Mouse (Mus musculus): Measurements from ENCODE around the gene Ciita.
A peak's percentile ranks its signal among the peaks of the same experiment; 100 is the strongest.

The Ciita gene

DNA sequence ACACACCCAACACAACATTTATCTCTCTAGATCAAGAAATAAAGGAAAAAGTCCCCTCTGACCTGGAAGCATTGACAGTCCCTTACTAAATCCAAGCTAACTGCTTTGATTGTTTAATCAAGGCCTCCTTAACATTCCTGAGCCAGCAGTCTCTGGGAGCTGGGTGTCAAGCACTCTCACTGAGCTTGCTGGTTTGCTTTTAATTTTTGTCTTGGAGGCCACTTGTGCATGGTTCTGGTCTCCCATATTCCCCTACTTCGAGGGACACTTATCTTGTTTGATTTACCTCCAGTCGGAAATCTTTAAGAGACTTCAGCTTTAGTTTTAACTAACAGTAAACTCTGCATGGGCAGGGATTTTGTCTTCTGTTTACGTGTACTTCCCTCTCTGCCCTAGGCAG is 4.9 kb upstream of the Ciita start:
- no peak for DNase-seq (ENCODE audit: low spot score in 2 of 2)

DNA sequence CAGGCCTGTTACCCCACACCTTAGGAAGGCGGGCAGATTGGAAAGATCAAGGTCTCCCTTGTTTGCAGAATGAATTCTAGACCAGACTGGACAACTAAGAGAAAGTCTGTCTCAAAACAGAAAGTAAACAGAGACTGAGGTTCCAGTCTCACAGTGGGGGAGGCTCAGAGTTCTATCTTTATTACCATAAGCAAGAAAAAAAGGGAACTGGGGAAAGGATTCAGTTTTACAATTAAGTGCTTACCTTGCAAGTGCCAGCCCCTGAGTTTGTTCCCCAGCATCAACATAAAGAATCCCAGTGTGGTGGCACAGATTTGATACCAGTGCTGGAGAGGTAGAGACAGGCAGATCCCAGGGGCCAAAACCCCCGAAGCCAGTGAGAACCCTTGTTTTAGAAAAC is 3.9 kb upstream of the Ciita start:
- no peak for DNase-seq (ENCODE audit: low spot score in 2 of 2)

DNA sequence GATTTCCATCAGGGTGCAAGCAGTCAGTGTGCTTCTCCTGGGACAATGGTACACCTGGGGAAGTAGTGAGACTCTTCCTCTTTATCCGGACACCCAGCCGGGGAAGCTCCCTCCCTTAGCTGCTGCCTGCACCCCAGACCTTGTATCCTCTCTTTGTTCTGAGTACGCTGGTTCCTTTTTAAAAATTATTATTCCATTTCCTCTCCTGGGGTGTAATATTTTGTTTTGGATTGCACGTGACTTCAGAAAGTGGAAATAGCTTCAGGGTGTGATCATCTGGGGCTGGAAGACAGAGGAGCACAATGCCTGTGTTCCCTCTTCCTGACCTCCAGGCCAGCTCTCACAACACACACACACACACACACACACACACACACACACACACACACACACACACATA is 2.5 kb downstream of the Ciita start:
- no peak for DNase-seq (ENCODE audit: low spot score in 2 of 2)

DNA sequence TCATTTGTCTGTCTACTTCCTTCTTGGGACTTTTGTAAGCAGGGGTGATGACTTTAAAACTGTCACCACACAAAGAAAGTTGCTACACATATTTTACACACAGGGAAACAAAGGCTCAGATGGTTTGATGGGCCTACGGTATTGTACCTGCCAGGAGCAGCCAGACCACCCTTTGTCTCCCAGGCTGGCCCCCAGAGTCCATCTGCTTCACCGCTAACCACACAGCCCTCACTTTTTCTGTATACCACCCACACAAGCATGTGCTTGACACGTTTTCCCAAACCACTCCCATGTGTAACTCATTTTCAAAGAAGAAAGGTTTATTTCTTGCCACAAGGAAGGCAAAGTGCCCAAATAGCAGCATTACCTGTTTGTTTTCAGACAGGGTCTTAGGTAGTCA is 7.1 kb downstream of the Ciita start:
- no peak for DNase-seq (ENCODE audit: low spot score in 2 of 2)

DNA sequence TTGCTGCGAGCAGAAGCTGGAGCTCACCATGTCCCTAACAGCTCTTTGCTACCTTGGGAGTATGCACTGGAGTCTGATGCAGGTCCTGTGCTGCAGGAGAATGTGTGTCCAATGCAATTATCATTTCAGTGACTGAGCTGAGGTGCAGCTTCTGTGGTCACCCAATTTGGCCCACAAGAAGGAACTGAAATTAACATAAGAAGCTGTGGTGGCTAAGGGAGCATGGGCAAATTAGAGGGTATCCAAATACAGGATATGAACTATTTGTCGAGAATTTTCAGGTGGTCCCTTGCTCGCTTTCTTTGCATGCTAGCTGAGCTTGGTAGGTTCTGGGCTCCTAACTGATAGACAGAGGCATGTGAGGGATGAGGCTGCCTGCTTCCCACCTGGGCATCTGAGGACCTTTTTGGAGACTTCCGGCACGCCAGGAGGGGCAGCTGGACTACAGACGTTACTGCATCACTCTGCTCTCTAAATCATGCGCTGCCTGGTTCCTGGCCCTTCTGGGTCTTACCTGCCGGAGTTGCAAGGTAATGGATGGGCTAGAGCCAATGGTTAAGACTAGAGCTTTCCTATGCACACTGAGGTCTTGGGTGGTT is 8.1 kb downstream of the Ciita start:
- DNase-seq (ENCODE audit: low spot score in 2 of 2), result no peak

DNA sequence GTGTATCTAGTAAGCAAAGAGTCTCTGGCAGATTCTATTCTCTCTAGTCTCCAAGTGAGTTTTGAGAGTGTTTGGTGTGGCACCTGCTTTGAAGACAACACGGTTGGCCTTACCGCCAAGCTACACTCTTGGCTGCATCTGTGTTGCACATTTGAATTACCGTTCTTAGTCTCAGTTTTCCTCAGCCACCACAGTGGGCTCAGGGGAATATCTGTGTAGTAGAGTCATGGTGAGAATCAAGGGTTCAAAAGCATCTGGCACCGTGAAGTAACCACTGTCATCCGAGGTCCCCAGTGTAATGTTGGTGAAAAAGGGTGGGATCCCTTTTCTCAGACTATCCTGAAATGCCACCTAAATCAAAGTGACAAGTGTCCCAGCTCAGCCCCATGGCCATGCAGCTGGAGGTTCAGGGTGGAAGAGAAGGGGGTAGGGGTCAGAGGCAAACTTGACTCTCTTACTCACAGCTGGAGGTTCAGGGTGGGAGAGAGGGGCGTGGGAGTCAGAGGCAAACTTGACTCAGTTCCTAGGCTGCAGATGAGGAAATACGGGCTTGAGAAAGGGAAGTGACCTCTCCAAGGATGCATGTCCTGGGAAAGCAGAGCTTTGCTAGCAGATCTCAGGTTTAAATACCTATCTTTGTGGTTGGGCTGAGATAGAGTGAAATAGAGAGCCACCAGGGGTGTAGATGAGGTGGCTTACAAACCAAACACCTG is 9.1 kb downstream of the Ciita start:
- no peak for DNase-seq (ENCODE audit: low spot score in 2 of 2)

DNA sequence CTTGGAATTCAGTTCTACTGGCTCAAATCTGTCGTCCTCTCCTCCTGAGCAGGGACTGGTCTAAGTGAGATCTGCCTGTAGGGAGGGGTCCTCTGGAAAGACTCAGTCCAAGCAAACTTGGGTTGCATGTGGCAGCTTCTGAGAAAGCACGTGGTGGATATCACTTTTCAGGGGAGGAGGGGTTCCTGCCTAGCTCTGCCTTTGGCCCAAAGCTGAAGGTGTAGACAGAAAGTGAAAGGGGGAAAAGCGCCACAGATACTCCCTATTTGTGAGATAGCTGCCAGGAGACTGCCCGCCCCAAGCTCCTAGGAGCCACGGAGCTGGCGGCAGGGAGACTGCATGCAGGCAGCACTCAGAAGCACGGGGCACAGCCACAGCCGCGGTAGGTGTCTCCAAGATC is 9.6 kb downstream of the Ciita start:
- no peak for DNase-seq (ENCODE audit: low spot score in 2 of 2)

DNA sequence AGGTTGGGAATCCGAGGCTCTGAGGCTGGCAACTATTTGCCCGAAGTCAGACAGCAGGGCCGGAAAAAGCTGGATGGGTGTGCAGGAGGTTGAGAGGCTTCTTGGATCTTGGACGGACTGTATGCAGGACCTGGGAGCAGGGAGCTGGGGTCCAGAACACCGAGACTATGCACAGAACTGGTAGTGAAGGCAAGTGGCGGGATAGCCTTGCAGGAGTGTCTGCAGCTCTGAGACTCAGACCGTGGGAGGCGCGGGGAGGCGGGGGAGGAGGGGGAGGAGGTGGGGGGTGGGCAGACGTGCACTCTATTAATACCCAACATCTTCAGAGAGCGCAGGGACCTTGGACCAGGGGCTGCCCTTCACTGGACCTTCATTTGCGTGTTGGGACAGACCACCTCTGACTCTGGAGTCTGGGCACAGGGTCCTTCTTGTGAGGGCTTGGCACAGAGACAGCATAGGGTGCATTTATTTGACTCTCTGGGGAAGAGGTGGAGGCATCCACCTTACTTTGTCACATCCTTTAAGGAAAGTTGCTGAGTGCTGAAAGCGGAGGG is 10.1 kb downstream of the Ciita start:
- no peak for DNase-seq (ENCODE audit: low spot score in 2 of 2)

DNA sequence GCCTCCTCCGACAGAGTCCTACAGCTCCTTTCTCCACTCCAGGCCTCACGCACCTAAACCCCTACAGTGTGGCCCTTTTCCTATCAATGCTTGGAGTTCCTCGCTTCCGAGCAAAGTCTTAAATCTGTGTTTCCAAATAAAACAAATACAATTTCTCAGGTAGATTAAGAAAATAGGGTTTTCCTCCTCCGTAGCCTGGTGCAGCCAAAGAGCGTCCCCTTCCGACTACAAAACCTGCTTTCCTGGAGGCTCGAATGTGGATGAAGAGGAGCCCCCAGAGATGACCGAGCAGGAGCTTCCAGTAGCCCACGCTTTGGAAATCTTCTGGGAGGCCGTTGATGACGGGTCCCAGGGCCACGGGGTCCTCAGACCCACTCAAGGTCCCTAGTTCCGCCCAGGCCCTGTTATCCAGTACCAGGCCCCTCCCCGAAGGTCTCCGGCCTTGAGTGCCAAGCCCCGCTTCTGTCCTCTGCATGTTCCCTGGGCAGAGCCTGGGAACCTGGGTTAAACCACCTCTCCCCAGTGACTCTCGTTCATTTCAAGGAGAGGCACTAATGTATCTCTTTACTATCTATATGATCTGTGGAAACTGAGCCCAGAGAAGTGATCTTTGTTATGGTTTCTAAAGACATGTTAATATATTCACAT is 10.8 kb downstream of the Ciita start:
- DNase-seq (ENCODE audit: low spot score in 2 of 2), result no peak

DNA sequence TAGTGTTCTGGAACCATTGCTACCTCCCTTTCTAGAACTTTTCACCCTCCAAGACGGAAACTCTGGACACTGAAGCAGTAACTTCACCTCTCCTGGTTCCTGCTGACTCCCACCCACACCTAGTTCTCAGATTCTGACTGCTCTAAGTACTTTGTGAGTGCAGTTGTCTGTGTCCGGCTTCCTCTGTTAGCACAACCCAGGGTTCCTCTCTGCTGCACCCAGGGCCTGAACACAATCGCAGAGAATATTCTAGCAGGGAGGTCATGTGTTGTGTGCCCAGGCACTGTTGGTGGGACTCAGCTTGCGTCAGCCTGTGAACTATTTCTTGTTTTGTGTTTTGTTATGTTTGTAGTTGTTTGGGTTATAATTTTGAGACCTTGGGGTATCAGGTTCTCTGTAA is 11.9 kb downstream of the Ciita start:
- DNase-seq (ENCODE audit: low spot score in 2 of 2), result no peak

DNA sequence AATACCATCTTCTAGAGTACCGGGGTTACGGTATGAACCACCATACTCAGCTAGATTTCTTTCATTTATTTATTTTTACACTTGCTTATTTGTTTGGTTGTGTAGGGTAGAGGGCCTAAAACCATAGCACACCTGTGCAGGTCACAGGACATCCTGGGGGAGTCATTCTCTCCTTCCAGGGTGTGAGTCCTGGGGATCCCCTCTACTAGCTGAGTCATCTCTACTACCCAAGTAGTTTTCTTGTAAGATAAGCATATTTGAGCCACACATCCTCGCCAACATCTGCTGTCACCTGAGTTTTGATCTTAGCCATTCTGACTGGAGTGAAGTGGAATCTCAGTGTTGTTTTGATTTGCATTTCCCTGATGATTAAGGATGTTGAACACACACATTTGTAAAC is 12.7 kb downstream of the Ciita start:
- DNase-seq (ENCODE audit: low spot score in 2 of 2), result no peak

DNA sequence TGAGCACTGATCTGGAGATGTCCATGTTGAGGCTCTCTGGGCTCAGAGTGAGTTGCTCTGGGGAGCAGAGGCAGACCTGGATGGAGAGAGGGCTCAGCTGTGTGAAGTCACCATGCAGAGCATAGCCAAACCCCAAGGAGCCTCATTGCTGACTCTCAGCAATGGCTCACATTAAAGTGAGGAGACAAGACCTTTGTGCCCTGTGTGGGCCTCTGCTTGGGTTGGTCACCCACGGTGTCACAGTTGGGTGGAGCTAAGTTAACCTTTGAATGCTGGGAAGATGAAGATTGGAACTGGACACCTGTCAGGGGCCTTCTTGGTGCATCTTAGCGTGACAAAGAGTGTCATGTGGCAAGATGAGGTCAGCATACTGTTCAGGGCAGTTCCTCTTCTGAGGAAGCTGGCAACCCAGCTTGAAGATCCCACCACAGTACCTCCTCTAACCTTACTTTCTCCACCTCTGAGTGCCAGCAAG is 16.0 kb downstream of the Ciita start:
- DNase-seq (ENCODE audit: low spot score in 2 of 2), result no peak

DNA sequence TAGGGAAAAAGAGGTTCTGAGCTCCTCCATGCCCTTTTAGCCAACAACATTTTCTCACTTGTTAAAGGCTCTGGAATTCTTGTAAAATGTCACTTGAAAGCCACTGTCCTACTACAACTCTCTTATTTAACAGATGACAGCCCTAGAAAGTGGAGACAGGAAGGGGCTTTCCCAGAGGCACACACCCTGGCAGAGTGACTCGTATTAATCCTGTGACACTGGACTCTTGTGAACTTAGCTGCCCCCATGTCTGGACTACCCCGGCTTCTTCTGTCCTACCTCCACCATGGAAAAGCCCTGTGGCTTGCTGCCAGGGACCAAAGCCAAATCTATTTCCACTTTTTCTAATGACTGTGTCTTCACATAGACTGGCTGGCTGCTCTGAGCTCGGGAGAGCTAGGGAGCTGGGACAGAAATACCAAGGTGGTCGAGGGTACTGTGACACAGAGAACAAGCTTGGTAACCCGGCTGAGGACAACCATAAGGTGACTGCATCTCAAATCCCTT is 18.3 kb downstream of the Ciita start:
- DNase-seq (ENCODE audit: low spot score in 2 of 2), result no peak

DNA sequence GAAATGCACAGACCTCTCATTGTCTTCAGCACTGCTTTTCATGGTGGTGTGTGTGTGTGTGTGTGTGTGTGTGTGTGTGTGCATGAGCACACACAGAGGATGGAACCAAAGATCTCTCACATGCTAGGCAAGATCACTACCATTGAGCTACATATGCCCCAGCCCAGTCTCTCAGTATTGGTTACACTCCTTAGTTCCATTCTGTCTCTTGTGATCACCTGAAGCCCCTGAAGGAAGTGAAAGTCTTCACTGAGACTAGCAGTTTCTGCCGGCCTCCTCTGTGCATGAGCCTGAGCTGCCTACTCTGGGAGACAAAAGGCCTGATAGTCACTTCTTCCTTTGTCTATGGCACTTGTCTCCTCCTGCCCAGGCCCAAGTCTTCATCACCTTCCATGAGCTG is 19.3 kb downstream of the Ciita start:
- no peak for DNase-seq (ENCODE audit: low spot score in 2 of 2)

DNA sequence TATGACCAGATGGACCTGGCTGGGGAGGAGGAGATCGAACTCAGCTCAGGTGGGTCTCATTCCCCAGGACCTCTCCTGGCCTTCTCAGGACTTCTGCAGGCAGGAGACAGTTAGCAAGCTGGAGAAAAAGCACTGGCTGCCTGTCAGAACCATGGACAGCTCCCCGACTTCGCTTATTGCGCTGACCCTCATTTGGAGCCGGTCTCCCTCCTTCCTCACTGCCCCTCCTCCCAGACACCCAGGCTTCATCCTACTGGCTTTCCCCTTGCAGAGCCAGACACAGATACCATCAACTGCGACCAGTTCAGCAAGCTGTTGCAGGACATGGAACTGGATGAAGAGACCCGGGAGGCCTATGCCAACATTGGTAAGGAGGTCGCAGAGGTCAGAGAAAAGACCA is 22.0 kb downstream of the Ciita start:
- peak in 1 of 2 experiments; percentile 71 for DNase-seq (ENCODE audit: low spot score in 2 of 2)

DNA sequence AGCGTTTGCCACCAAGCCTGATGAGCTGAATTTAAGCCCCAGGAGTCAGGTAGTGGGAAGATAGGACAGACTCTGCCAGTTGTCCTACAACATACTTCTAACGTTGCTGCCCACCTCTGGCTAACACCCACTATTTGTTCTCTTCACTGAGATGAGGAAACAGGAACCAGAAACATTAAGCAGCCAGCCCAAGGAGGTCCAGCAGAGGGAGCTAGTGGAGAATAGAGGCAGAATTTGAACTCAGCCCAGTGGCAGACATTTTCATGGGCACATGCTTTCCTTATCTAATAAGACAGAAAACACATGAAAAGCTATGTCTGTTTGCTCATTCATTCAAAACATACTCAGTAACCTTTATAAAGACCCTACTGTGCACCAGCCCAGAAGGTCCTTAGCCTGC is 23.2 kb downstream of the Ciita start:
- DNase-seq (ENCODE audit: low spot score in 2 of 2), result no peak

DNA sequence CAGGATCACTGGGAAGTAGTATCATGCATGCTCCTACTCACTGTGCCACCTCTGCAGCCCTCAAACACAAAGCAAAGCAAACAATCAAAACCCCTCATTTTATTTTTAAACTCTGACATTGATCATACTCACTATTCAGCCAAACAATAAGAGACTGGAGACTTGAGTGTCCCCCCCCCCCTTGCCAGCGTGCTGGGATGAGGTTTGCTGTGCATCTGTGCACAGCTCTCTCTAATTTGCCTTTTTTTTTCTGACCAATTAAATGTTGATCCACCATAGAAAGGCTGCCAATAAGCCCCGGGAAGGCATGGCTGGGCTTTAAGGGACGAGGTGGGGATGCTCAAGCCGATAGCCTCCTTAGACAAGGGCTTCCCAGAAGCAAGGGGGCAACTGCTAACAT is 27.6 kb downstream of the Ciita start:
- no peak for DNase-seq (ENCODE audit: low spot score in 2 of 2)

DNA sequence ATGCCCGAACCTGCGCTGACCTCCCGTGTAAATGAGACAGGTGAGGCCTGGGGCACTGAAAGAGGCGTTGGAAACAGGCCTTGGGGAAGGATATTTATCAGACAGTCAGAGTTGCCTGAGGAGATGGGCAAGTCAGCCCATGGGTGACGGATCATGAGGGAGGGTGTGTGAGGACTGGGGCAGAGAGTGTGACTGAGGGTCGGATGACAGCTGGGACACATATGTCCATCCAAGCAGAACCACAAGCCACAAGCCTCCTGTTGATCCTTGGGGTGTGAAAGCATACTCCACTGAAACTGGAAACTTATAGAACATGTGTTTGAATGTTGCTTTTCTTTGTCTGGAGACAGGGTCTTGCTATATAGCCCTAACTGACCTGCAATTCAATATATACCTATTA is 28.8 kb downstream of the Ciita start:
- no peak for DNase-seq (ENCODE audit: low spot score in 2 of 2)

DNA sequence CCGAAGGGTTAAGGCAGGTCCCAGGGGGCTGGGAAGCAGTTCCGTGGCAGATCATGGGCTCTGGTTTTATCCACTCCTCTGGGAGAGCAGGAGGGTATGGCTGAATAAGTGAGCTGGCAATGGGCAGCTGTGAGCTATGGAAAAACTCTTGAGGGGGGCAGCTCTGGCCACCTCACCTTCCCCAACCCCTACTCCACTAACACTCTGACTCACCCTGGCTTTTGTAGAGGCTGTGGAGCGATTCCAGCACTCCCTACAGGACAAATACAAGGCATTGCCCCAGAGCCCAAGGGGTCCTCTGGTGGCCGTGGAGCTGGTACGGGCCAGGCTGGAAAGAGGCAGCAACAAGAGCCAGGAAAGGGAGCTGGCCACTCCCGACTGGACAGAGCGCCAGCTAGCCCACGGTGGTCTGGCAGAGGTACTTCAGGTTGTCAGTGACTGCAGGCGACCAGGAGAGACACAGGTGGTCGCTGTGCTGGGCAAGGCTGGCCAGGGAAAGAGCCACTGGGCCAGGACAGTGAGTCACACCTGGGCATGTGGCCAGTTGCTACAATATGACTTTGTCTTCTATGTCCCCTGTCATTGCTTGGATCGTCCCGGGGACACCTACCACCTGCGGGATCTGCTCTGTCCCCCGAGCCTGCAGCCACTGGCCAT is 30.7 kb downstream of the Ciita start:
- DNase-seq (ENCODE audit: low spot score in 2 of 2), result no peak

DNA sequence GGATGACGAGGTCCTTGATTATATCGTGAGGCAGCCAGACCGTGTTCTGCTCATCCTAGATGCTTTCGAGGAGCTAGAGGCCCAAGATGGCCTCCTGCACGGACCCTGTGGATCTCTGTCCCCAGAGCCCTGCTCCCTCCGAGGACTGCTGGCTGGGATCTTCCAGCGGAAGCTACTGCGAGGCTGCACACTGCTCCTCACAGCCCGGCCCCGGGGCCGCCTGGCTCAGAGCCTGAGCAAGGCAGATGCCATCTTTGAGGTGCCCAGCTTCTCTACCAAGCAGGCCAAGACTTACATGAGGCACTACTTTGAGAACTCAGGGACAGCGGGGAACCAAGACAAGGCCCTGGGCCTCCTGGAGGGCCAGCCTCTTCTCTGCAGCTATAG is 31.3 kb downstream of the Ciita start:
- DNase-seq (ENCODE audit: low spot score in 2 of 2), result no peak

DNA sequence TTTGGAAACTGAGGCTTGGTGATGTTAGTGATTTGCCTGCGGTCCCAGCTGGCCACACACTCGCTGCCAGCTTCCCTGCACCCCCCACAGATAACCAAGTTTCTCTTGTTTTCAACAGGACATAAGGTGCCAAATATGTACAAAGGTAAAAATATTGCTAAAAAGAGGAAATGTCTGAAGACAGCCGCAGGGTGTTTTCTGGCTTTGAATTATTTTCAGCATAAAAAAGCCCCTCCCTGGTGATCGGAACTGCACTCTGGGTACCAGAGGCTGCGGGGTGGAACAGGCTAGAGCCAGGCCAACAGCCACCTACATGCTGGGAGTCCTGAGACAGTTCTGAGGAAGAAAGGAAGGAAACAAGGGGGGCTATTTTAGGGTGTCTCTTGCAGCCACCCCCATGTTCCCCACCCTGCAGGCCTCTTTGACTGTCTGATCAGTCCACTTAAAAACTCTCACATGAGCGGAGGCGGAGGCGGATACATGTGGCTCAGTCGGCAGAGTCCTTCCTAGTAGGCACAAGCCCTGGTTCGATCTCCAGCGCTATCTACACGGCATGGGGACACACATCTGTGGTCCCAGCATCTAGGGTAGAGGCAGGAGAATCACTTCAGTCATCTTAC is 36.2 kb downstream of the Ciita start:
- DNase-seq (ENCODE audit: low spot score in 2 of 2), result no peak

DNA sequence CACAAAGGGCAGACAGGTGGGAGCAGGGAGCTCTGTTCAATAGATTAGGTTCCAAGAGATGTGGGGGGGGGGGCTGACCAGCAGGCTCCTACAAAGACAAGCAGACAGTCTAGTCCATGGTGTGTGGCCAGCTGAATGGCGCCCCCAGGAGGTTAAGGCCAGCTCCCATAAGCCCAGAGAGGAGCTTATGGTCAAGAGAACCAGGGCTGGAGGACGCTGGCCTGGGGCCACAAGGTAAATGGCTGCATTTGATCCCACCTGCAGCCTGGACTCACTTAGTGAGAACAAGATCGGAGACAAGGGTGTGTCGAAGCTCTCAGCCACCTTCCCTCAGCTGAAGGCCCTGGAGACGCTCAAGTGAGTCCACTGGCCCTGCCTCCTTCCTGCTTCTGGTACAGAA is 38.2 kb downstream of the Ciita start:
- DNase-seq (ENCODE audit: low spot score in 2 of 2), result no peak
